Comparison of ENCODE assay signal across 7 mouse cellular contexts in the genomic region with DNA sequence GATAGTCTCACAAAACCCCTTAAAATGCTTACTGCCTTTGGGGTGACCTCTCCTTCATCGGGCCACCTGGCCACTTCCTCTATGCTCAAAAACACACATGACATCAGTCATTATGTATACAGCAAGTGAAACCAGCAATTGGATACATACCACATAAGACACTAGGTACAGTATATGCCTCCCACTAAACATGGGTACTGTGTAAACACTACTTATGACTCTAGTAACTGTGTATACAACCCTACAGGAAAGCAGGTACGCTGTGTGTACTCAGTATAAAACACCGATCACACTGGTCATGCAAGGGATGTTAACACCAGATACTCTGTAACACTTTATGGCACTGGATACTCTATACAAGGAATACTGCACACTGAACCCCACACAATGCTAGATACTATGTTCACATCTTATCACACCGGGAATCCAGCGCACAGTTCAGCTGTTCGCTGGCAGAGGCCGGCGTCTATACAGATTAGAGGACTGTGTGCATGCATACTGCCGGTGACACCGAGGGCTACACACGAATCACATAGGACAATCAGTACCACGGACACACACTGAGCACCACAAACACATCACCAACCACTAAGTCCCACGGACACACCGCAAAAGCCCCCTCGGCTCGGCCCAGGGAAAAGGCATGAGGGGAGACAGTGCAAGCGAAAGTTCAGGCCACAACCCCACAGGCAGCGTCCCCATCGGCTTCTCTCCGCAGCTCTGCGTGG. TPM values are rescaled to one million over a fixed set of nuclear protein-coding genes. Genes with fewer than 3 reads are reported as not detected.
DNase-seq lines count a peak whose midpoint lies in the region; ATAC-seq and TF ChIP-seq lines count a peak whose summit lies in the region.

No protein-coding gene starts in this region.

- ATAC-seq in forebrain, embryonic 15.5 days (replicated peaks), result peak; percentile 17
- ATAC-seq in limb, embryonic 11.5 days (ENCODE audit: insufficient number of reproducible peaks, low FRiP score, low TSS enrichment, low read depth), result peak; percentile 18; the same call in 1 of the 2 replicates
- peak; percentile 38 for ATAC-seq in midbrain, postnatal 0 days (ENCODE audit: low FRiP score)

- H3K9me3 ChIP-seq in forebrain, embryonic 15.5 days, result no peaks in the 10 kb centered on the region
- no peaks in the 10 kb centered on the region for H3K9me3 ChIP-seq in limb, embryonic 11.5 days (ENCODE audit: control insufficient read depth, low read length)
- H3K9me3 ChIP-seq in midbrain, postnatal 0 days (ENCODE audit: low read length), result no peaks in the 10 kb centered on the region

- no peak for TF ChIP-seq CTCF in spleen, adult 2 months (IDR thresholded peaks at IDR 0.05; ENCODE audit: extremely low read depth, insufficient read depth, insufficient read length, insufficient replicate concordance)
- no peak for TF ChIP-seq CTCF in midbrain, postnatal 0 days (IDR thresholded peaks at IDR 0.05)

- DNase-seq in spleen, adult 2 months (ENCODE audit: low read depth in 1 of 2, low spot score in 2 of 2), result no peak
- DNase-seq in spleen, postnatal 4 days (ENCODE audit: low spot score in 2 of 2), result no peak
- DNase-seq in brain, adult 2 months (ENCODE audit: low read depth, low spot score), result peak; percentile 36
- DNase-seq in limb, embryonic 11.5 days (ENCODE audit: low spot score), result no peak
- peak; percentile 29 for DNase-seq in midbrain, postnatal 0 days (ENCODE audit: low spot score)
- DNase-seq in spleen, adult 12 weeks (ENCODE audit: low spot score), result no peak

- H3K4me3 ChIP-seq in spleen, adult 2 months (ENCODE audit: extremely low read depth, insufficient read depth, insufficient read length), result peak overlapping the region; percentile 83
- peak overlapping the region; percentile 97 for H3K4me3 ChIP-seq in forebrain, embryonic 15.5 days
- peak overlapping the region; percentile 96 for H3K4me3 ChIP-seq in limb, embryonic 11.5 days (ENCODE audit: low read depth, low read length)
- peak overlapping the region; percentile 83 for H3K4me3 ChIP-seq in midbrain, postnatal 0 days (ENCODE audit: low read depth, low read length)

- peak overlapping the region; percentile 49 for H3K4me2 ChIP-seq in forebrain, embryonic 15.5 days (replicated peaks)
- H3K4me2 ChIP-seq in limb, embryonic 11.5 days (ENCODE audit: low read depth, severe bottlenecking), result peak overlapping the region; percentile 68
- H3K4me2 ChIP-seq in midbrain, postnatal 0 days (ENCODE audit: low read depth, low read length, poor library complexity, severe bottlenecking), result peak overlapping the region; percentile 71

- WGBS in spleen, adult 2 months, result 2% methylated on average over 21 of the region's 21 CpGs
- 3% methylated on average over 21 of the region's 21 CpGs for WGBS in forebrain, embryonic 15.5 days
- 5% methylated on average over 21 of the region's 21 CpGs for WGBS in limb, embryonic 11.5 days
- WGBS in midbrain, postnatal 0 days, result 2% methylated on average over 21 of the region's 21 CpGs

- H3K27me3 ChIP-seq in spleen, adult 2 months (ENCODE audit: control insufficient read depth, insufficient read depth, low read length), result 0 out of 2 replicates have a peak, but pooled peaks cover 2% of the 10 kb centered on the region
- no peaks in the 10 kb centered on the region for H3K27me3 ChIP-seq in forebrain, embryonic 15.5 days
- no peaks in the 10 kb centered on the region for H3K27me3 ChIP-seq in limb, embryonic 11.5 days (ENCODE audit: control insufficient read depth, insufficient read depth, low read length)
- H3K27me3 ChIP-seq in midbrain, postnatal 0 days (ENCODE audit: insufficient read depth, low read length), result no peaks in the 10 kb centered on the region

- H3K9ac ChIP-seq in forebrain, embryonic 15.5 days (replicated peaks), result peak overlapping the region; percentile 96
- peak overlapping the region; percentile 100 for H3K9ac ChIP-seq in limb, embryonic 11.5 days (ENCODE audit: low read length)
- peak overlapping the region; percentile 99 for H3K9ac ChIP-seq in midbrain, postnatal 0 days (replicated peaks; ENCODE audit: low read length, poor library complexity, severe bottlenecking)

- H3K4me1 ChIP-seq in spleen, adult 2 months (ENCODE audit: control insufficient read depth, insufficient read depth, insufficient read length), result peaks cover 20% of the 10 kb centered on the region
- peaks cover 51% of the 10 kb centered on the region for H3K4me1 ChIP-seq in forebrain, embryonic 15.5 days
- peaks cover 8% of the 10 kb centered on the region; the same call in 1 of the 2 replicates for H3K4me1 ChIP-seq in limb, embryonic 11.5 days (ENCODE audit: control insufficient read depth, insufficient read depth, low read length)
- H3K4me1 ChIP-seq in midbrain, postnatal 0 days (ENCODE audit: insufficient read depth, low read length), result peaks cover 13% of the 10 kb centered on the region; the same call in 1 of the 2 replicates

- no peak for TF ChIP-seq POLR2A in spleen, adult 2 months (IDR thresholded peaks at IDR 0.05; ENCODE audit: low read depth, low read length)

- peak overlapping the region; percentile 96 for H3K27ac ChIP-seq in spleen, adult 2 months (ENCODE audit: insufficient read depth, low read length)
- H3K27ac ChIP-seq in forebrain, embryonic 15.5 days (replicated peaks), result peak overlapping the region; percentile 99
- peak overlapping the region; percentile 99 for H3K27ac ChIP-seq in limb, embryonic 11.5 days (replicated peaks; ENCODE audit: low read depth, low read length)
- peak overlapping the region; percentile 99 for H3K27ac ChIP-seq in midbrain, postnatal 0 days (ENCODE audit: low read depth, low read length)

- H3K36me3 ChIP-seq in spleen, adult 2 months (ENCODE audit: control insufficient read depth, insufficient read depth, low read length), result no peaks in the 10 kb centered on the region
- no peaks in the 10 kb centered on the region for H3K36me3 ChIP-seq in forebrain, embryonic 15.5 days
- no peaks in the 10 kb centered on the region for H3K36me3 ChIP-seq in limb, embryonic 11.5 days (ENCODE audit: control insufficient read depth, insufficient read depth, low read length)
- no peaks in the 10 kb centered on the region for H3K36me3 ChIP-seq in midbrain, postnatal 0 days (ENCODE audit: insufficient read depth, low read length)

RNA-seq across cellular contexts. Expression of gene Zmynd11, which starts 1.9 kb away (rescaled TPM):
- polyA plus RNA-seq in spleen, adult 2 months (2012; rRNA removed), result 27.1 and 29.5 TPM in 2 replicates
- polyA plus RNA-seq in forebrain, embryonic 15.5 days (2015; fragmentation: Nextera tagmentation; extraction: Ambion mirVana), result 179 and 187 TPM in 2 replicates
- 102 and 123 TPM in 2 replicates for polyA plus RNA-seq in limb, embryonic 11.5 days (2014; fragmentation: Nextera tagmentation; extraction: Ambion mirVana)
- total RNA-seq in midbrain, postnatal 0 days (2014; rRNA removed), result 163 and 222 TPM in 2 replicates
- 138 and 157 TPM in 2 replicates for polyA plus RNA-seq in midbrain, postnatal 0 days (2015; fragmentation: Nextera tagmentation; extraction: Ambion mirVana)

Comparison
In these comparisons a context has a peak if more than half of its experiments do, and no peak if none do; other contexts are left out.
1. DNase-seq: peak in brain, adult 2 months (single experiment) and midbrain, postnatal 0 days (single experiment); none in spleen, adult 2 months (0 of 2), spleen, postnatal 4 days (0 of 2), limb, embryonic 11.5 days (single experiment) and spleen, adult 12 weeks (single experiment).
2. Peak in every context shown above with its lines, with median percentiles within 50 percentile points of each other: H3K27ac ChIP-seq, H3K4me3 ChIP-seq, ATAC-seq, H3K4me2 ChIP-seq and H3K9ac ChIP-seq.